Mouse (Mus musculus): Measurements from ENCODE around the gene Alcam.

- no peak for TF ChIP-seq MYOD1 (IDR thresholded peaks at IDR 0.05; ENCODE audit: control insufficient read depth in 1 of 3, insufficient read length in 2 of 3, low read depth in 2 of 3)
- no peak for TF ChIP-seq POLR2AphosphoS2 (IDR thresholded peaks at IDR 0.05; ENCODE audit: insufficient read length, low read depth)
- TF ChIP-seq MAX (IDR thresholded peaks at IDR 0.05; ENCODE audit: low read depth), result no peak
- no peak for TF ChIP-seq TCF12 (IDR thresholded peaks at IDR 0.05; ENCODE audit: insufficient read depth, poor library complexity, severe bottlenecking)
- TF ChIP-seq CEBPB (IDR thresholded peaks at IDR 0.05; ENCODE audit: insufficient read depth, poor library complexity, severe bottlenecking), result no peak
- no peak for TF ChIP-seq MYOG (IDR thresholded peaks at IDR 0.05; ENCODE audit: control insufficient read depth in 1 of 3, insufficient read depth in 1 of 3, insufficient read length in 2 of 3, low read depth in 2 of 3)
- no peak for TF ChIP-seq POLR2A (IDR thresholded peaks at IDR 0.05; ENCODE audit: insufficient read length, low read depth)
- TF ChIP-seq USF1 (IDR thresholded peaks at IDR 0.05; ENCODE audit: low read depth), result no peak
- no peak for TF ChIP-seq REST (IDR thresholded peaks at IDR 0.05; ENCODE audit: insufficient read depth, insufficient read length)
- TF ChIP-seq E2F4 (IDR thresholded peaks at IDR 0.05; ENCODE audit: insufficient read depth), result no peak
Measured at GRCm38 (mm10) chr16:52470226-52470625, 16.4 kb upstream of the Alcam start.

All from myocyte (in vitro differentiated cells).